8 mouse cellular contexts compared by ENCODE assay signal in genomic region chr7:80535009-80535744, GRCm38 (mm10). TPM values are rescaled to one million over a fixed set of nuclear protein-coding genes. Genes with fewer than 3 reads are reported as not detected.
DNase-seq lines count a peak whose midpoint lies in the region; ATAC-seq and TF ChIP-seq lines count a peak whose summit lies in the region.

Gene Blm, minus strand, starts transcription at chr7:80535119.

- peak within 1 kb of the TSS; percentile 96 for H3K4me2 ChIP-seq in embryonic facial prominence, embryonic 14.5 days (ENCODE audit: low read depth, low read length)
- peak within 1 kb of the TSS; percentile 94 for H3K4me2 ChIP-seq in limb, embryonic 13.5 days (replicated peaks)
- peak within 1 kb of the TSS; percentile 74 for H3K4me2 ChIP-seq in midbrain, embryonic 16.5 days (ENCODE audit: low read length)

- no peaks in the 10 kb centered on the region for H3K9me3 ChIP-seq in embryonic facial prominence, embryonic 14.5 days (ENCODE audit: control insufficient read depth, low read length)
- H3K9me3 ChIP-seq in limb, embryonic 13.5 days: no peaks in the 10 kb centered on the region
- no peaks in the 10 kb centered on the region for H3K9me3 ChIP-seq in midbrain, embryonic 16.5 days (replicated peaks; ENCODE audit: control insufficient read depth, low read length, poor library complexity, severe bottlenecking)

- peaks cover 10% of the 10 kb centered on the region; the same call in 1 of the 2 replicates for H3K4me1 ChIP-seq in embryonic facial prominence, embryonic 14.5 days (ENCODE audit: control insufficient read depth, insufficient read depth, low read length)
- H3K4me1 ChIP-seq in heart, adult 2 months (ENCODE audit: control insufficient read depth, insufficient read depth, low read length): no peaks in the 10 kb centered on the region; the same call in none of the 2 replicates
- H3K4me1 ChIP-seq in limb, embryonic 13.5 days: peaks cover 12% of the 10 kb centered on the region
- H3K4me1 ChIP-seq in midbrain, embryonic 16.5 days (ENCODE audit: control insufficient read depth, insufficient read depth, low read length): peaks cover 7% of the 10 kb centered on the region

- H3K4me3 ChIP-seq in embryonic facial prominence, embryonic 14.5 days (ENCODE audit: low read depth, low read length): peak within 1 kb of the TSS; percentile 77
- peak within 1 kb of the TSS; percentile 55 for H3K4me3 ChIP-seq in heart, adult 2 months
- peak within 1 kb of the TSS; percentile 77 for H3K4me3 ChIP-seq in limb, embryonic 13.5 days
- H3K4me3 ChIP-seq in midbrain, embryonic 16.5 days (ENCODE audit: low read depth, low read length): peak within 1 kb of the TSS; percentile 76

- peak; percentile 95 for DNase-seq in 3T3-L1 (ENCODE audit: low read depth, low spot score)
- peak; percentile 82 to 92 for DNase-seq in adrenal gland, postnatal 4 days (ENCODE audit: low spot score in 2 of 2)
- DNase-seq in embryonic facial prominence, embryonic 14.5 days (ENCODE audit: low spot score): peak; percentile 99
- peak; percentile 96 to 97 for DNase-seq in heart, adult 2 months
- peak; percentile 97 to 98 for DNase-seq in kidney, adult 8-10 months
- peak; percentile 96 to 98 for DNase-seq in spleen, postnatal 10 days (ENCODE audit: low spot score in 2 of 2)

- H3K79me2 ChIP-seq in heart, adult 2 months (replicated peaks; ENCODE audit: control insufficient read depth, insufficient read depth, low read length): no peaks in the 10 kb centered on the region

- peak; percentile 77 for TF ChIP-seq POLR2A in heart, adult 2 months (IDR thresholded peaks at IDR 0.05; ENCODE audit: insufficient read depth, low read depth, low read length)

- H3K27me3 ChIP-seq in embryonic facial prominence, embryonic 14.5 days (replicated peaks; ENCODE audit: control insufficient read depth, insufficient read depth, low read length): no peaks in the 10 kb centered on the region
- H3K27me3 ChIP-seq in heart, adult 2 months (ENCODE audit: control insufficient read depth, insufficient read depth, low read length): no peaks in the 10 kb centered on the region
- no peaks in the 10 kb centered on the region for H3K27me3 ChIP-seq in limb, embryonic 13.5 days
- H3K27me3 ChIP-seq in midbrain, embryonic 16.5 days (ENCODE audit: control insufficient read depth, insufficient read depth, low read depth, low read length): no peaks in the 10 kb centered on the region

- peak; percentile 100 for ATAC-seq in embryonic facial prominence, embryonic 14.5 days (ENCODE audit: low read depth)
- ATAC-seq in limb, embryonic 13.5 days (ENCODE audit: low FRiP score, low read depth): peak; percentile 100
- ATAC-seq in midbrain, embryonic 16.5 days: peak; percentile 100

- WGBS in embryonic facial prominence, embryonic 14.5 days: under 1% methylated on average over 28 of the region's 43 CpGs
- under 1% methylated on average over 43 of the region's 43 CpGs for WGBS in heart, adult 2 months
- under 1% methylated on average over 43 of the region's 43 CpGs for WGBS in limb, embryonic 13.5 days
- WGBS in midbrain, embryonic 16.5 days: under 1% methylated on average over 43 of the region's 43 CpGs

- TF ChIP-seq EP300 in heart, adult 2 months (IDR thresholded peaks at IDR 0.05; ENCODE audit: insufficient read depth, low read depth, low read length): peak; percentile 12; the same call in 1 of the 2 replicates

- peak within 1 kb of the TSS; percentile 83 for H3K9ac ChIP-seq in embryonic facial prominence, embryonic 14.5 days (ENCODE audit: low read depth, low read length)
- H3K9ac ChIP-seq in heart, adult 2 months (ENCODE audit: low read depth, low read length): peak within 1 kb of the TSS; percentile 70
- H3K9ac ChIP-seq in limb, embryonic 13.5 days: peak within 1 kb of the TSS; percentile 84
- peak within 1 kb of the TSS; percentile 74 for H3K9ac ChIP-seq in midbrain, embryonic 16.5 days (ENCODE audit: low read depth, low read length)

- H3K27ac ChIP-seq in embryonic facial prominence, embryonic 14.5 days (replicated peaks; ENCODE audit: low read depth, low read length): peak within 1 kb of the TSS; percentile 94
- H3K27ac ChIP-seq in heart, adult 2 months: peak within 1 kb of the TSS; percentile 83
- peak within 1 kb of the TSS; percentile 80 for H3K27ac ChIP-seq in limb, embryonic 13.5 days
- peak within 1 kb of the TSS; percentile 81 for H3K27ac ChIP-seq in midbrain, embryonic 16.5 days (ENCODE audit: low read length)

- intact Hi-C loops in heart, adult 2 months (cut with DNase I): loop anchor here (5.0 kb wide), 2 partner anchors 47 to 148 kb away; partner anchors contain the start of gene Fes

- peak; percentile 5; the same call in 1 of the 2 replicates for TF ChIP-seq CTCF in heart, adult 2 months (IDR thresholded peaks at IDR 0.05)

- H3K36me3 ChIP-seq in embryonic facial prominence, embryonic 14.5 days (ENCODE audit: control insufficient read depth, insufficient read depth, low read length): no peaks in the 10 kb centered on the region
- H3K36me3 ChIP-seq in heart, adult 2 months (ENCODE audit: control insufficient read depth, insufficient read depth, low read length): no peaks in the 10 kb centered on the region
- no peaks in the 10 kb centered on the region for H3K36me3 ChIP-seq in limb, embryonic 13.5 days
- H3K36me3 ChIP-seq in midbrain, embryonic 16.5 days (ENCODE audit: control insufficient read depth, insufficient read depth, low read length): no peaks in the 10 kb centered on the region

RNA-seq across cellular contexts. Expression of gene Blm, which starts in this region (rescaled TPM):
- 10 to 100 TPM; 13.9 to 18.0 TPM for total RNA-seq in adrenal gland, postnatal 4 days (2021)
- polyA plus RNA-seq in embryonic facial prominence, embryonic 14.5 days (2014; fragmentation: Nextera tagmentation; extraction: Ambion mirVana): 13.1 and 17.1 TPM in 2 replicates
- total RNA-seq in heart, adult 2 months (2021): 1 to 10 TPM in 1 of 2 experiments, under 1 TPM in 1; 0.91 to 1.3 TPM
- polyA plus RNA-seq in heart, adult 2 months (2012; rRNA removed): 0.59 and 0.67 TPM in 2 replicates
- 25.1 and 27.2 TPM in 2 replicates for polyA plus RNA-seq in limb, embryonic 13.5 days (2015; fragmentation: Nextera tagmentation; extraction: Ambion mirVana)
- polyA plus RNA-seq in midbrain, embryonic 16.5 days (2015; fragmentation: Nextera tagmentation; extraction: Ambion mirVana): 6.8 and 8.7 TPM in 2 replicates

Comparison
In these comparisons a context has a peak if more than half of its experiments do, and no peak if none do; other contexts are left out.
1. Peak in every context shown above with its lines: DNase-seq, ATAC-seq, H3K4me3 ChIP-seq and H3K27ac ChIP-seq.
2. RNA of gene Blm (total RNA-seq): 13.9 to 18.0 TPM in adrenal gland, postnatal 4 days; 0.91 to 1.3 TPM in heart, adult 2 months; every median in the first group is over 4 times any median in the second.